Mouse (Mus musculus) E14TG2a.4 (cell line): Measurements from ENCODE around the gene B3gntl1.

Experiments used
- CTCF ChIP-seq: conservative IDR thresholded peaks from 2 replicates; pipeline ENCODE4 v1.5.1; 2014; ENCODE audit warnings: low read length
- POU5F1 ChIP-seq: IDR thresholded peaks from 2 replicates; pipeline ENCODE4 v1.6.1; 2014; ENCODE audit warnings: low read length, borderline replicate concordance

GRCm38 (mm10) chr11:121685491-121686001, 12.6 kb upstream of the B3gntl1 start:
- TF ChIP-seq CTCF (no peak), POU5F1 (no peak)
